Mouse (Mus musculus): ENCODE data around the gene Mfsd12.

Mfsd12 gene

DNA sequence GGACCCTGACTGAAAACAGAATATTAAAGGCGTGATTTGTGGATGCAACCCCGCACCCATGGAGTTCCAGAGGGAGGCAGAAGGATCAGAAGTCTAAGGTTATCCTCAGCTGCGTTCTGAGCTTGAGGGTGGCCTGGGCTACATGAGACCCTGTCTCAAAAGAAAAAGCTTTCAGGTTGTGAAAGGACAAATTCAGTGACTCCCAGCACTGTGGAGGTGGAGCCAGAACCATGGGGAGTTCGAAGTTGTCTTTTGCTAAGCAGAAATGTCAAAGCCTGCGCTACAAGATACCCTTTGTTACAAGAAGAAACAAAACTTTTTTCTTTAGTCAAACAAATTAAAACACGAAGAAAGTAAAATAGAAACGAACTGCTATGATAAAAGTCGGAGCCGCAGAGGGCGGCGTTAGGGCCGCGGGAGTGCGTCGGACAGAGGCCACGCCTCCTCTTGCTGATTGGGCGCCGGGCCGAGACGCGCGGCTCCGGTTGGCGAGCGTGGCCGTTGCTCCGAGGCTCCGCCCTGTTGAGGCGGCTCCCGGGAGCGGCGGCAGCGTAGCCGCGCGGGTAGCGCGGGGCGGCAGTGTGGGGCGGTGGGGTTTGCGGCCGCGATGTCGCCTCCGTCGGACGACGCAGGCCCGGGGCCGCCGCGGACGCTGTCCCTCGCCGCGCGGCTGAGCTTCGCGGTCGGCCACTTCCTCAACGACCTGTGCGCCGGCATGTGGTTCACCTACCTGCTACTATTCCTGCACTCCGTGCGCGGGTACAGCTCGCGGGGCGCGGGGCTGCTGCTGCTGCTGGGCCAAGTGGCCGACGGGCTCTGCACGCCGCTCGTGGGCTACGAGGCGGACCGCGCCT lies at the start of gene Mfsd12:
Mfsd12 (plus strand) TSS at position 501 of the 854 bp plus-strand sequence.
- peak; percentile 79 for DNase-seq (ENCODE audit: low read depth, low spot score)

DNA sequence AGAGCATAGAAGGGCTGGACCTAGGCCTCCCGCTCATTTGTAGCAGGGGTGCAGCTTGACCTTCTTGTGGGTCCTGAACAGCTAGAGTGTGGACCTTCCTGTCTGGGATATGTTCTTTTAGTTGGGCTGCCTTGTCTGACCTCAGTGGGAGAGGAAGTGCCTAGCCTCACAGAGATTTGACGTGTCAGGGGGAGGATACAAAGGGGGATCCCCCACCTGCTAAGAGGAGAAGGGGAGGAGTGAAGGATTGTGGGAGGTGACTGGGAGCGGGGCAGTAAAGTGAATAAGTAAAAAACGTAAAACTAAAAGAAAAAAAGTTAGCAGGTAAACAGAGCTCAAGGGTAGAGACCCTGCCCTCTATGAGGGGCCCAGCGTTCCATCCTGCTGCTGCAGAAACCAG lies 47.7 kb upstream of the Mfsd12 start:
- no peak for DNase-seq (ENCODE audit: low read depth, low spot score)

DNA sequence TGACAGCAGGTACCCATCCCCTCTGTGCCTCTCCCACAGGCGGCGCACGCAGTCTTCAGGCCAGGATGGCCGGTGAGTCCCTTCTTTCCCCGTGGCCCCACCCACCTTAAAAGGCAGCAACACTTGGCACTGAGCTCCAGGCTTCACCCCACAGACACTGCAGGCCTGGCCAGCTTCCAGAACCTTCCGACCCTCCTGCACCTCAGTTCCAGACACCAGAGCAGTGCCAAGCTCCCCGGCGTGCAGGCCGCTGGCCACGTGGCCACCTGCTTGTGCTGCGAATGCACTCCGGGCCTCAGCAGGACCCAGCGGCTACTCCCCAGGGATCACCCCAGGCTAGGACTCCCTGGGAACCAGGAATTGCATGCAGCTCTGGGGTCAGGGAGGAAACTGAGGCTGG lies 43.7 kb upstream of the Mfsd12 start:
- DNase-seq (ENCODE audit: low read depth, low spot score), result no peak

DNA sequence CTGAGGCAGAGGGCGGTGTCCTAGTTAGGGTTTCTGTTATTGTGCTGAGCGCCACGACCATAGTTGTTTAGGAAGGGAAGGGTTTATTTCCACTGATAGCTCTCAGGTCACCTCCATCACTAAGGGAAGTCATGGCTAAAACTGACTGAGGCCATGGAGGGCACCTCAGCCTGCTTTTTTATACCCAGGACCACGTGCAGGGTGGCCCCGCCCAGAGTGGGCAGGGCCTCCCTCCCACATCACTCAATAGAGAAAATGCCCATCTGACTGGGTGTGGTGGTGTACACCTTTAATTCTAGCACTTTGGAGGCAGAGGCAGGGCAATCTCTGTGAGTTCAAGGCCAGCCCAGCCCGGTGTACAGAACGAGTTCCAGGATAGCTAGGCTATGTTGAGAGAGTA lies 43.1 kb upstream of the Mfsd12 start:
- DNase-seq (ENCODE audit: low read depth, low spot score), result no peak

DNA sequence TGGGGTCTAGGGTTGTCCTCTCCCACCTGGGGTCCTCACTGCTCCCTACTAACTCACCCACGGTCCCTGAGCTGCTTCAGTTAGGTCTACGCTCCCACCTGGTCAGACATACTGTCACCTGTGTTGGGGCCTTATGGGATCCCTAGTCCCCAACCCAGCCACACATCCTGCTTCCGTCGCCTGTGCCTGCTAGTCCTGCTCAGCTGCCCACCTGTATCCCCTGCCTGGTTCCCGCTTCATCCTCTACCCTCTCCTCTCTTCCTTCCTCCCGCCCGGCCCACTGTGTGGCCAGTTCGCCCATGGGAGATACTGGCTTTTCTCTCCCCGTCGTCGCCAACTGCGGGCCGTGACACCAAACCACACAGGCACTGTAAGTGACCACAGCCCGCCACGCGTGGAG lies 41.7 kb upstream of the Mfsd12 start:
- DNase-seq (ENCODE audit: low read depth, low spot score), result no peak

DNA sequence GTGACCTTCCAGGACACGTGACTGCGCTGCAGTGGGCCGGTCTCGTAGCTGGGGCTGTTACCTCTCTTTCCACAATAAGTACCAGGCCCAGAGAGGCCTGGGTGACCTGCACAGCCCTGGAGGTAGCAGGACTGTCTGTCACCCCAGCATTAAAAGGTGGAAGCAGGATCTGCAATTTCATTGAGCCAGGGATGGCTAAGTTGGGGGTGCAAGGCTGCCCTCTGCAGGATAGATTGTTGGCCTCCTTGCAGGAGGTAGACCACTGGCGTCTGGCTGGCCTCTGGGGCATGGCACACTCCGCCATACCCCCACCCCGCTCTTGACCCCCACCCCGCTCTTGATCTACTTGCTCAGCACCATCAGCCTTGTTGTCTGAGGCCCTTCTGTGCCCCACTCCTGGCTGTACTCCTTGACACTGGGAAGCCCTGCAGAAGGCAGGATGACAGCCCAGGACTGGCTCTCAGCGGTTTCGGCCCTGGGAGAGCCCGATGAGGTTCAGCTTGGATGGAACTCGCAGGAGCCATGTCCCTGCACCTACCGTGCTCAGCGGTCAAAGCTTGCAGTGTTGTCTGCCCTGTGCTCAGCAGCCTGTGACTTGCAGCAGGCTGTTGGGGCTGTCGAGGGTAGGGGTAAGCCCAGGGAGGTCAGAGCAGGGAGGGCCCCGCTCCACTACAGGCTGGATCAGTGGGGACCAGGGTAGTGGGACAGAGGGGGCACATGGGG lies 40.8 kb upstream of the Mfsd12 start:
- no peak for DNase-seq (ENCODE audit: low read depth, low spot score)

DNA sequence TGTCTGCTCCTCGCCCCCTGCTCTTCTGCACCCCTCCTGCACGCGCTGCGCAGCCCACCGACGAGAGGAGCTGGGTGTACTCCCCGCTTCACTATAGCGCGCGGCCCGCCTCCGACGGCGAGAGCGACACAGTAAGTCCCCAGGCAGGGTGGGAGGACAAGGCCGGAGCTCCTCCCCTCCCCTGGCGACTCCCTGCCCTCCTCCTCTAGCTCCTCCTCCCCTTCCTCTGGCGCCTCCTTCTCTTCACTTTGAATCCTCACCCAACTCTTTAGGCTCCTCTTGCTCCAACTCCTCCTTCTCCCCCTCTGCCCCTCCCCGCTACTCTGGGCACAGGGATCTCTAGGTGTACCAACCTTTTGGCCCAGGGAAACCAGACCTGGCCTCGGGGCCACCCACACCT lies 40.0 kb upstream of the Mfsd12 start:
- no peak for DNase-seq (ENCODE audit: low read depth, low spot score)

DNA sequence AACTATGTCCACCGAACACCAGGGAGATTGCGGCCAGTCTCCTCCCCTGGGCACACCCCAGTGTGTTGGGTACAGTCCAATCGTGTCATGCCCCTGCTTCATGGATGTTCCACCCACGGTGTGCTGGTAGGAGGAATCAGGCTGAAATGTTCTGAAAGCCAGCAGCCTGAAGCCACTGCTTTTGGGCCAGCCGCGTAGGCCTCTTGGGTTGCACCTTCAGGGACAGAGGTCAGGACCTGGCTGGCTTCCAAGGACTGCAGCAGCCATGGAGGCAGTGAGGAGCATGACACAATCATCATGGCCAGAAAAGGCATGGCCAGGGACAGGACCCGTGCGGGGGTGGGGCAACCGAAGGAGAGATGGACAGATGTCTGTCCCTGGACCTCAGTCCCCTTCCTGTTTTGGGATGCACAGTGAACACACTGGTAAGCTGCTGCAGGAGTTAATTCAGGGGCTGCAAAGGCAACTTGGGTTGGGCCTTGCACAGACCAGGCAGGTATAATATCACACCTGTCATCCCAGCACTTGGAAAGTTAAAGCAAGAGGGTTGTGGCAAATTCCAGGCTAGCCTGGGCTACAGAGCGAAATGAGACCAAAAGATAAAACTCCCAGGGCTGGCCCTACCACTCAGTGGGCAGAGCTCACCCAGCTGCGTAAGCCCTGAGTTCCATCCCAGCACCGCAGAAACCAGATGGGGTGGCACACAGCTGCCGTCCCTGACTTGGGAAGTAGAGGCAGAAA lies 38.5 kb upstream of the Mfsd12 start:
- DNase-seq (ENCODE audit: low read depth, low spot score), result no peak

DNA sequence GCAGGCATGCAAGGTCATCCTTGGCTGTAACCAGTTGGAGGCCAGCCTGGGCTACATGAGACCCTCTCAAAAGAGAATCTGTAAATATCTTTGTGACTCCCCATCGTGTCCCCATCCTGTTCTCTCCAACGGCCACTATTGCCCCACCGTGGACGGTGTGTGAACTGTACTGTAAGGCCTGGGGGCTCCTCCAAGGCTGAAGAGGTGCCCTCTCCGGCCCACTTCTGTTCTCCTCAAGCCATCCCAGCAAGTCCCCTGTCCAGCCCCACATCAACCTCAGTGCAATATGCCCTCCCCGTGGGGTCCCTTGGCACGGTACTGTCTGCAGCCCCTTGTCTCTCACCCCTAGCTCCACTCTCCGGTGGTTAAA lies 38.0 kb upstream of the Mfsd12 start:
- no peak for DNase-seq (ENCODE audit: low read depth, low spot score)

DNA sequence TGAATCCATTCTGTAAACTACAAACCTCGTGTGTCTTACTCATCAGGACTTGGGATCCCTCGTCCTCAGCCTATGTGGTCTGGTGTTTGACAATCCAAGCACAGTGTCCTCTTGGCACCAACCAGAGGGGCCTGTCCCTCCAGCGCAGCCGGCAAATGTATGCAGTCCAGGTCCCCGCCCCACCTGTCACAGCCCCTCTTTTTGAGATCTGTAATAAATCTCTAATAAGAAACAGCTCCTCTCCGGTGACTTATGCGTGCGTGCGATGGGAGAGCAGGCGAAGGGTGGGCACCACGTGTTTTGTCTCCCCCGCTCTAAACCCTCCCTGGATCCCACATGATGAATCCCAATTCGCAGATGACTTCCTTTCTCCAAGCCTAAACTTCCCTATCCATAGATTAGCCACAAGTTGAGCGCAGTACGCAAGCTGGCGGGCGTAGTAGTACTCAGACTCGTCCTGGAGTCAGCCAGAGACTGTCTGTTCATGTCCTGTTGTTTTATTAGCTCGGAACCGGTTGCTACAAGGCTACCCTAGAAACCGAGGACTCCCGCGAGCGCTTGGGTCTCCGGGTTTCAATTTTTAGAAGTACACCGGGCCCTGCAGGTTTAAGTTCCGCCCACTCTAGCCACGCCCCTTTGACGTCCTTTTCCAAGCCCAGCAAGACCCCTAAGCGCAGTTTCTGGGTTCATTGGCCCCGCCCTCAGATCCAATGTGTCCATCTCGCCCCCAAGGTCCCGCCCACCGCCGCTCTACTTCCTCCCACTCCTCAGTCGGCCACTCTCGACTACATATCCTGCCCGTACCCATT lies 37.3 kb upstream of the Mfsd12 start:
- DNase-seq (ENCODE audit: low read depth, low spot score), result no peak

DNA sequence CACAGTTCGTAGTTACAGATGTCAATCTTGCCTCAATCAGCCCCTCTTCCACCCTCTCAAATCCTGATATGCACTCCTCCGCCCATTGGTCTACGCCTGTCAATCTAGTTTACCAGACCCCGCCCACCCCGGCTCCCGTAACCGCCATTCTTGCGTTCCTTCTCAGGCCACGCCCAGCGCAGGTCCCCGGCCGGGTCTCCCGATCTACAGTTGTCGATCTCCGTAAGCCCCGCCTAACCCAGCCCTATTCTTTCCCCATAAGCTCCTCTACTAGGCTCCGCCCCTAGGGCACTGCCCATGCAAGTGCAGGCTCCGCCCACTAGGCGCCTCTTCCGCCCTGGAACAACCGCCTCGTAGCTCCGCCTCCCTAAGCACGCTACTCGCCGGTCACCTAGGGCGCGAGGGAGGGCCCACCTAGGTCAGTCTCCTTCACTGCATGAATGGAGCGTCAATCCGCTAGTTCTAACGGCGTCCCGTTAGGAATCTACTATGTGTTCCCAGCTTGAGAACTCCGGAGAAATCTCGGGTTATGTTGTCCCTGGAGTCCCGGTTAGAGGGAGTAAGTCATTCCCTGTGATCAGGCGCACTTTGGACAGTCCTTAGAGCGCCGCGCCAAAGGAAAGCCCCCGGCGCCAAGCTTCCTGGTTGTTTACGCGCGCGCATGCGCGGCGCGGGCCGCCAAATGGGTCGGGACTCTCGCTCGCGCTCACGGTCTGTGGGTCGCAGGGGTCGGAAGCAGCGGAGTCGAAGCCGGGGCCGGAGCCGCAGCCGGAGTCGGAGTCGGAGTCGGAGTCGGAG lies 36.5 kb upstream of the Mfsd12 start, which contains the start of gene Cactin:
Cactin (plus strand) TSS at position 554 of the 798 bp plus-strand sequence.
- DNase-seq (ENCODE audit: low read depth, low spot score), result peak; percentile 100

DNA sequence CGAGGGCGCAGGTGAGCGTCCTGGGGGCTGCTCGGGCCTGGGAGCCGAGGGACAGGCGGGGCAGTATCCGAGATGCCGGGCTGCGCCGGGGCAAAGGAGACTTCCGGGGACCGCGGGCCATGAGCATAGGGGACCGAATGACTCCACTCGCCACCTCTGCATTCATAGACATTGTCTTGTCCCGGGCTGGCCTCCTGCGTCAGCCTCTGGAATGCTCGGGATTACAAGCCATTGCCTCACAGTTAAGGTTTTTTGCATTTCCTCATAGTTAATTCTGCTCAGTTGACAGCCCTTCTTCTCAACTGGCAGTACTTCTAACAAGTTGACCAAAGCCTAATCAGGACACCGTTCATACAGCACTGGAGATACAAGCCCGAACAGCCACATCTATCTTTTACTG lies 35.9 kb upstream of the Mfsd12 start:
- DNase-seq (ENCODE audit: low read depth, low spot score), result no peak

DNA sequence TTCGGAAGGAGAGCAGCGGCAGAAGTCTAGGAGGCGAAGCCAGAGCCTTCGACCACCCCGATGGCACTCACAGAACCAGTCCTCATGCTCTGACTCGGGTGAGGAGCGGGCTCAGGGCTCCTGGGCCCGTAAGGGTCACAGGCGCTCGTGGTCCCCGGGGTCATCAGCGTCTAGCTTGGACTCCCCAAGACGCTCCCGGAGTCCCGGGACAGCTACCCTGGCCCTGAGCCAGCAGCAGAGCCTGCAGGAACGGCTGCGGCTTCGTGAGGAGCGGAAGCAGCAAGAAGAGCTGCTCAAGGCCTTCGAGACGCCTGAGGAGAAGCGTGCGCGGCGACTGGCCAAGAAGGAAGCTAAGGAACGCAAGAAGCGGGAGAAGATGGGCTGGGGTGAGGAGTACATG lies 34.8 kb upstream of the Mfsd12 start:
- DNase-seq (ENCODE audit: low read depth, low spot score), result no peak

DNA sequence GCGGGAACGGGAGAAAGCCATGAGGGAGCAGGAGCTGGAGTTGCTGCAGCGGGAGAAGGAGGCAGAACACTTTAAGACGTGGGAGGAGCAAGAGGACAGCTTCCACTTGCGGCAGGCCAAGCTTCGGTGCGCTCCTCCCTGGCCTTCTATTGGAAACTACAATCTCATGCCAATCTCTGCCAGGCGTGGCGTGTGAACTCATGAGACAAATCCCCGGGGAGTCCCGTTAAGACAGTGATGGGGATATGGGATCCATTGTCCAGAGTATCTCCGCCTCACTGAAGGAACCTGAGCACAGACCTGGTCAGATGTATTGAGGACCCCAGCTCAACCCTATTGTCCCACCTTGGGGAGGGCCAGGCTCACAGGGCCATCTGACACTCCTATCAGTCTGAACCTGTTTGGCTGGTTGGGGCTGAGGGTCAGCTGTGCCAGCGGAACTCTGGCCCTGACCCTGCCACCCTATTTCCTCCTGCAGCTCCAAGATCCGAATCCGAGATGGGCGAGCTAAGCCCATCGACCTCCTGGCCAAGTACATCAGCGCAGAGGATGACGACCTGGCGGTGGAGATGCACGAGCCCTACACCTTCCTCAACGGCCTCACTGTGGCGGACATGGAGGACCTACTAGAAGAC lies 34.0 kb upstream of the Mfsd12 start:
- DNase-seq (ENCODE audit: low read depth, low spot score), result no peak

DNA sequence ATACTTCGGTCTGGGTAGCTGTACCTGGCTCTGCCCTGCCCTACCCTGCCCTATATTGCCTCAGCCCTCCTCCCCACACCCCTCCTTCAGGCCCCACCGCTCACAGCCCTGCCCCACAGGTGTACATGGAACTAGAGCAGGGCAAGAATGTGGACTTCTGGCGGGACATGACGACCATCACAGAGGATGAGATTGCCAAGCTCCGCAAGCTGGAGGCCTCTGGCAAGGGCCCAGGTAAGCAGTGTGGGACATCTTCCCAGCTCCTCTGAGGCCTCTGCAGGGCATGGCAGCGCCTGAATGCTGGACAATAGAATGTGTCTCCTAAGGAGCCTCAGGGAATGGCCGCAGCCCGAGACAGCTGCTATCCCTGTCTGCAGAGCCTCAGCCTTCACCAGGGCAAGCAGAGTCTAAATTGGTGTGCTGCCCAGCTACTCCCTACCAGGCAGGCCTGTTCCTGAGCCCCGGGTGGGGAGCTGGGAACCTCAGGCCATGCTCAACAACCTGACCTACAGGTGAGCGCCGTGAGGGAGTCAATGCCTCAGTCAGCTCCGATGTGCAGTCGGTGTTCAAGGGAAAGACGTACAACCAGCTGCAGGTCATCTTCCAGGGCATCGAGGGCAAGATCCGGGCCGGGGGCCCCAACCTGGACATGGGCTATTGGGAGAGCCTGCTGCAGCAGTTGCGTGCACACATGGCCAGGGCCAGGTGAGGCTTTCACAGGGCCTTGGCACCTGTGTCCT lies 33.3 kb upstream of the Mfsd12 start:
- no peak for DNase-seq (ENCODE audit: low read depth, low spot score)

DNA sequence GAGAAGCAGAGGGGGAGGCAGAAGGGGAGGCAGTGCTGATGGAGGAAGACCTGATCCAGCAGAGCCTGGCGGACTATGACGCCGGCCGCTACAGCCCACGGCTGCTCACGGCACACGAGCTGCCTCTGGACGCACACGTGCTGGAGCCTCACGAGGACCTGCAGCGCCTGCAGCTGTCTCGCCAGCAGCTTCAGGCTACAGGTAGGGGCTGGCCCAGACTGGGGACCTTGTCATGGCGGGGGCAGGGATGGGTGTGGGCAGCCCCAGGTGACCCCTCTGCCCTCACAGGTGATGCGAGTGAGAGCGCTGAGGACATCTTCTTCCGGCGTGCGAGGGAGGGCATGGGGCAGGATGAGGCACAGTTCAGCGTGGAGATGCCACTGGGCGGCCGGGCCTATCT lies 32.1 kb upstream of the Mfsd12 start:
- DNase-seq (ENCODE audit: low read depth, low spot score), result no peak

DNA sequence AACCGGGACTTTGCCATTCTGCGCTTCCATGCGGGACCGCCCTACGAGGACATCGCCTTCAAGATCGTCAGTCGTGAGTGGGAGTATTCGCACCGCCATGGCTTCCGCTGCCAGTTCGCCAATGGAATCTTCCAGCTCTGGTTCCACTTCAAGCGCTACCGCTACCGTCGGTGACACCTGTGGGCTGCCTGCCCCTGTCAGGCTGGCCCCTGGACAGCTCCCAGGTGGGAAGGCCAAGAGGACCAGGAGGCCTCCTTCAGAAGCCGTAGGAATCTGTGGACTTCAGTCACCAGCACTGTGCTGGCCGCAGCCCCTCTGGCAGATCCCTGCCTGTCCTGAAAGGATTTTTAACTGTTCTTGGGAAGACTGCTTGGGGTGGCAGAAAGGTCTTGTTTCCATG lies 31.5 kb upstream of the Mfsd12 start:
- no peak for DNase-seq (ENCODE audit: low read depth, low spot score)

DNA sequence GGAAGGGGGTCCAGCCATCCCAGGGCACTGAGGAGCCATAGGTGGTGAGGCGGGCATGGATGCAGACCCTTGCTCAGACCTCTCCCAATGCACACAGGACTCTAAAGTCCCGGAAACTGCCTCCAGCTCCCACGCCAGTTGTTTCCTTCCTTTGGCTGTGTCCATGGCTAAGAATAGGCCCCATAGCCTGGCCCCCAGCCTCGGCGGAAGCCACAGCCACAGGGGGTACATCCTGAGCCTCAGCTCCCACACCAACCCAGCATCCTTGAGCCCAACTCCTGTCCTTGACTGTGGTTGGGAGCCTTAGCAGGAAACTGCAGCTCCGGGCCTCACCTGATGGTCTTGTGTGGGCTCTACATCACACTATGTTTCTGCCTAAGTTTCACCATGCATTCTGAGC lies 30.4 kb upstream of the Mfsd12 start:
- no peak for DNase-seq (ENCODE audit: low read depth, low spot score)

DNA sequence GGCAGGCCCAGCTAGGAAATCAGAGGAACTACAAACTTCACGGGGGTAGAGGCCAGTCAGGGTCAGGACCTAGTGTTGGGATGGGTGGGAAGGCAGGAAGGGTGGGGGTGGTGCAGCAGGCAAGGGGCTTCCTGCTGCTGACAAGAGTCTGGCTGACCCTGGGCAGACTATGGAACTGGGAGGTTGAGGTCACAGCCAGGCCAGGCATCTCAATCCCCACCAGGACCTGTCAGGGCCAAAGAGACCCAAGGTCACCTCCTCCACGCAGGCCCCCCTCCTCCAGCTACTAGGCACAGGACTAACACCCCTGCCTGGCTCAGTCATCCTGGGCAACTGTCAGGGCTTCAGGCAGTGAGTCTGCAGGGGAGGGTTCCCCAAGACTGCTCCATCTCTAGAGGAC lies 29.3 kb upstream of the Mfsd12 start:
- DNase-seq (ENCODE audit: low read depth, low spot score), result no peak

DNA sequence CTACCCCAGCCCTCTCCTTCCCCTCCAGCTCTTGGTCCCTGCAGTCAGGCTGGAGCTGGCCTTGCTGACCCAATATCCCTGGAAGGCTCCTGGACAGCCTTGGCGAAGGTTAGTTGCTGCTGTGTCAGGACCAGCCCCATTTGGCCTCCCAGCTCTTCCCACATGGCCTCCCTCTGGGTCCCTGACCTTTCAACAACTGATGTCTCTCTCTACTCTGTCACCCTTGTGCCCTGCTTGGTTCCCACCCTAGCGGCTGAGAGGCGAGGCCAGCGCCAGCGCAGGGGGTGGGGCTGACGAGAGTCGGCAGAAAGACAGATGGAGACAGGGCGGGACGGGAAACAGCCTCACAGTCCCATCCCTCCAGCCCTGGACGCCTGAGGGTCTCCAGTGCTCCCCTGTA lies 28.9 kb upstream of the Mfsd12 start, which contains the start of gene Tbxa2r:
Tbxa2r (plus strand) TSS at position 346 of the 400 bp plus-strand sequence.
- no peak for DNase-seq (ENCODE audit: low read depth, low spot score)
